Mouse (Mus musculus): ENCODE data around the gene Shtn1. TPM values are rescaled to one million over a fixed set of nuclear protein-coding genes. Genes with fewer than 3 reads are reported as not detected.

Gene Shtn1
- polyA plus RNA-seq, 1 experiment from 2014 or later = 1.3 TPM

DNA sequence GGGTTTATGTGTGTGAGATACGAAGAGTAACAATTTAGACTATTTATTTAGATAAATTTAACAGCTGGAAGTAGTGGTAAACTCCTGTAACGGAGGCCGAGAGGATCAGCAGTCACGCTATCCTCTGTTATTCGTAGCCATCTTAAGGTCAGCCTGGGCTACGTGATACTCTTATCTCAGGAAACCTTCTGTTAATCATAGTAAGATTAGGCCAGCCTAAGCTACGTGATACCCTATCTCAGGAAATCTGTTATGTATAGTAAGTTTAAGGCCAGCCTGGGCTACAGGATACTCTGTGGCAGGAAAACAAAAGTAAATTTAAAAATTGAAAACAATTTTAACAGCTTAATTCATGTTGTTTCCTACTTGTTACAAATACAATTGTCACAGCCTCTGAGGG, 129.9 kb downstream of the Shtn1 start:
- DNase-seq (ENCODE audit: low spot score) = no peak
- H3K27ac ChIP-seq = no peak overlapping the region
- no peaks in the 10 kb centered on the region for H3K36me3 ChIP-seq
- 84% methylated on average over 7 of the region's 7 CpGs for WGBS
- H3K27me3 ChIP-seq (ENCODE audit: insufficient read depth, poor library complexity, severe bottlenecking) = peaks cover 53% of the 10 kb centered on the region
- H3K4me1 ChIP-seq (replicated peaks) = peaks cover 15% of the 10 kb centered on the region
- no peaks in the 10 kb centered on the region for H3K9me3 ChIP-seq
- no peak overlapping the region for H3K4me3 ChIP-seq

DNA sequence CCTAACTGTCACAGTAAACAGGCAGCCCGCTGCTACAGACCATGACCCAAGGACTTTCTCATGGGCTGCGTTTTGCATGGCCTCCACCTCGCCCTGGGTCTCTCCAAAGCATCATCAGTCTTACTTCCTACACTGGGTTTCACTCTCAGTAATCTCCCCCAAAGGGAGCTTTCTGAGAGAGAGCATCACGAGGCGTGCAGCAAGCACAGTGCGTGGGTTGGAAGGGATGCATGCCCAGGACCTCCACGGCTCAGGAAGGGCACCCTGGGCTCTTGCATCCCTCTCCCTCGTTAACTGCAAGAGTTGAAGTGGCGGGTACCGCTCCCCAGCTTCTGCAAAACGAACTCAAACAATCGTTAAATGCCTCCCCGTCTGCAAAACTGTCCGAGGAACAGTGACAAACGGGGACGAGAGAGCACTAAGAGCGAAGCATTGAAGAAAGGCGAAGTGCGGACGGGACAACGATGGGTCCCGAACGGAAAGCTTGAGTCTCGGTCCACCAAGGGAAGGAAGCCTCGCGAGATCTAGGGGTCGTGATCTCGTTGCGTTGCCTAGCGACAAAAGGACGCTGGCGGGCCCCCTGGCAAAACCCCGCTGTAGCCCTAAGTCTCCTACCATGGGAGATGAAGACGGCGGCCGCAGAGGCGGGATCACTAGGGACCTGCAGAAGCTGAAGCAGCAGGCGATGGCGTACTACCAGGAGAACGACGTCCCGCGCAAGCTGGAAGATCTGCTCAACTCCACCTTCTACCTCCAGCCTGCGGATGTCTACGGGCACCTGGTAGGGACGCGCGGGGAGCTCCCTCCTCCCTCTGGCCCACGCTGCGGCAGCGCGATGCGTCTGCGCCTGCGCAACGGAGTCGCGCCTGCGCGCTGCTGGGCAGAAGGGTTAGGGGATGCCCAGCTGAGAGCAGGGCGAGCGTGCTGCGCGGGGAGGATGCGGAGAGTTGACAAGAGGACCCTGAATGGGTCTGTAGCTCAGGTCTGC, 132.8 kb downstream of the Shtn1 start, which contains the start of the genes Eno4 and Hspa12a:
Eno4 (plus strand) TSS at position 585 of the 988 bp plus-strand sequence.
Hspa12a (minus strand) TSS at position 814 of the 988 bp plus-strand sequence.
- H3K27ac ChIP-seq = peak within 1 kb of the TSS; percentile 89
- H3K27me3 ChIP-seq (ENCODE audit: insufficient read depth, poor library complexity, severe bottlenecking) = peaks cover 46% of the 10 kb centered on the region
- peaks cover 15% of the 10 kb centered on the region for H3K4me1 ChIP-seq (replicated peaks)
- H3K9me3 ChIP-seq = no peaks in the 10 kb centered on the region
- no peaks in the 10 kb centered on the region for H3K36me3 ChIP-seq
- H3K4me3 ChIP-seq = peak within 1 kb of the TSS; percentile 62
- DNase-seq (ENCODE audit: low spot score) = peak; percentile 96
- under 1% methylated on average over 65 of the region's 65 CpGs for WGBS

DNA sequence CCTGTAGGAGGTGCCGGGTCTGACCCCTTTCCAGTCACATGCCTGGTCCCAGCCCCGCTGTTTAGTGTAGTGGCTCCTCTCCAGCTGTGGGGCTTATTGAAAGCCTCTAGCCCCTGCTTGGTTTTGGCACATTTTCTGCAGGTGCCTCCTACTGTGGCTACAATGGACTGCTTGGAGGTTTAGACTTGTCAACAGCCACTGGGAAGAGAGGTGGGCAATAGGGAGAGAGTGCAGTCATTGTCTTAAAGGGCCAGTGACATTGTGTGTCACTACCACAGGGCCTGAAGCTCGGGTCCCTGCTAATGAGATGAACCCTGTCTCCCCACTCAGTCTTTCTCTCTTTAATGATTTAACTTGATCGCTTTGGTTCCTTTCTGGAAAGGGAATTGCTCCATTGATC, 142.8 kb downstream of the Shtn1 start:
- H3K4me1 ChIP-seq (replicated peaks) = peaks cover 40% of the 10 kb centered on the region

DNA sequence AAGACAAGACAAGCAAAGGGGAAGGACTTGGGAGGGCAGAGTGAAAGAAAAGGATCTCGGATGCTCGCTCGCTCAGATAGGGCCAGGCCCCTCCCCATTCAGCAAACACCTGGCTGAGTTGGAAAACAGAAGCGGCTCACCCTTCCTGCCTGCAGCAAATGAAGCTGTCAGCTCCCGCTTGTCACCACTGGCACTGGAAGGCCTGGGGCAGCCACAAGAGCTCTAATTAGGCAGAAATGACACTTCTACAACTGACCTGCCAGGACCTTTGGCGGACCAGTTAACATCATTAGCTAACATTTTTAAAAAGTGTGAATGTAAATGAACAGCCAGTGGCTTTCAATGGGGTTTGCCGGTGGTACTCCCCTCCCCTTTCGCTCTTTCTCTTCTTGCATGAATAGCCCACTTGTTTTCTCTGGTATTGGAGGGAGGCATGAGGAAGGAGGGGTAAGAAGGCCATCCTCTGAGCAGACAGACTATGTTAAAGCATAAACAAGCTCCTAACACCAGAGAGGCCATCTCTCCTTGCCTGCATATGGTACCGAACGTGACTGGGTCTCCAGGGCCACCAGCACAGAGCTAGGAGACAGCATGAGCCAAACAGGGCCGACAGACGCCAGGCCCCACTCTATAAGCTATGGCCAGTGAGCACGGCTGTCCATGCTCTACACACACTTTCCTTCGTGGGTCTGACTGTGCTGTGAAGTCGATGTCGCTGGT, 144.7 kb downstream of the Shtn1 start:
- Histone ChIP-seq H3K36me3 (no peaks in the 10 kb centered on the region), H3K9me3 (no peaks in the 10 kb centered on the region), H3K4me3 (peak overlapping the region; percentile 9; the same call in 1 of the 2 replicates), H3K27ac (peak overlapping the region; percentile 40; the same call in 1 of the 2 replicates), H3K27me3 (ENCODE audit: insufficient read depth, poor library complexity, severe bottlenecking) (peaks cover 97% of the 10 kb centered on the region), H3K4me1 (replicated peaks) (peaks cover 32% of the 10 kb centered on the region)
- DNase-seq (ENCODE audit: low spot score) = peak; percentile 39
- WGBS = 11% methylated on average over 16 of the region's 16 CpGs

More for the DNA sequence above, 142.8 kb downstream of the Shtn1 start:
- no peak overlapping the region for H3K27ac ChIP-seq
- WGBS = 6% methylated on average over 4 of the region's 4 CpGs
- no peaks in the 10 kb centered on the region for H3K36me3 ChIP-seq
- no peak overlapping the region for H3K4me3 ChIP-seq
- peaks cover 92% of the 10 kb centered on the region for H3K27me3 ChIP-seq (ENCODE audit: insufficient read depth, poor library complexity, severe bottlenecking)
- no peak for DNase-seq (ENCODE audit: low spot score)
- H3K9me3 ChIP-seq = no peaks in the 10 kb centered on the region

Other genes with a start within 250 kb of the Shtn1 start
- 1.3 and 1.9 TPM in 2 replicates for gene Eno4, start 132.7 kb downstream of the Shtn1 start, polyA plus RNA-seq (2016; fragmentation: Nextera tagmentation; extraction: Ambion mirVana)
- gene Hspa12a, start 132.4 kb downstream of the Shtn1 start, polyA plus RNA-seq (2016; fragmentation: Nextera tagmentation; extraction: Ambion mirVana) = 15.8 and 25.5 TPM in 2 replicates
- gene Vax1, start 94.0 kb upstream of the Shtn1 start, polyA plus RNA-seq (2016; fragmentation: Nextera tagmentation; extraction: Ambion mirVana) = 0.25 TPM in 1 of 2 replicates, not detected in the other
- not detected in 2 replicates for gene Kcnk18, start 143.1 kb upstream of the Shtn1 start, polyA plus RNA-seq (2016; fragmentation: Nextera tagmentation; extraction: Ambion mirVana)
- 11.7 and 13.6 TPM in 2 replicates for gene Slc18a2, start 184.8 kb upstream of the Shtn1 start, polyA plus RNA-seq (2016; fragmentation: Nextera tagmentation; extraction: Ambion mirVana)
- 3.3 and 17.4 TPM in 2 replicates for gene Rps12-ps3, start 246.2 kb upstream of the Shtn1 start, polyA plus RNA-seq (2016; fragmentation: Nextera tagmentation; extraction: Ambion mirVana)